Mouse (Mus musculus): Measurements from ENCODE around the gene Usp36.

- TF ChIP-seq CTCF (IDR thresholded peaks at IDR 0.05; ENCODE audit: low read depth, low read length) (no peak), POLR2A (IDR thresholded peaks at IDR 0.05; ENCODE audit: insufficient read depth, low read length) (no peak)
Observed at GRCm38 (mm10) chr11:118312132-118312723, 22.2 kb upstream of the Usp36 start.
